Mouse (Mus musculus) mouse embryonic stem cell (cell line): ENCODE data around the gene Bves.
"Not testable (repeated sequence)": the region's sequence is repeated elsewhere in the genome, so short reads cannot be mapped to it uniquely, and the experiment has no call there.

Source experiments
- in situ Hi-C, 2 experiments: fragments of 300-500 bp; cut with MboI; formaldehyde crosslinking; loops; 1 replicate in 1 of 2; 3 replicates in 1 of 2; pipeline ENCODE4 v1.14.3; 2019 to 2020; ENCODE audit warnings: low sequenced_read_pairs in 2 of 2, low pct_unique_long_range_greater_than_20kb in 1 of 2, mixed read lengths in 1 of 2; ENCODE audit not compliant: unreplicated experiment in 1 of 2

Gene Bves

GRCm38 (mm10) chr10:45335434-45336422 is at the start of gene Bves:
Gene Bves, plus strand, starts transcription at chr10:45335772.
- in situ Hi-C loops: loop anchor here in 1 of 2 experiments (25.0 kb wide), 1 partner anchor 273 kb away; the partner anchor contains the start of gene Prep

- in situ Hi-C loops: no loop called here
These were observed 47.2 kb upstream of the Bves start for GRCm38 (mm10) chr10:45288351-45288750.

- in situ Hi-C loops: no loop called here
These were observed 46.1 kb upstream of the Bves start for GRCm38 (mm10) chr10:45289218-45290105.

- in situ Hi-C loops: no loop called here
These were observed 45.0 kb upstream of the Bves start for GRCm38 (mm10) chr10:45290618-45291017.

- in situ Hi-C loops: not testable (repeated sequence)
These were observed 43.4 kb upstream of the Bves start for GRCm38 (mm10) chr10:45292159-45292558.

GRCm38 (mm10) chr10:45295093-45295492 is 40.5 kb upstream of the Bves start:
- in situ Hi-C loops: no loop called here

- in situ Hi-C loops: no loop called here
These were observed 37.1 kb upstream of the Bves start for GRCm38 (mm10) chr10:45298503-45298902.

GRCm38 (mm10) chr10:45299509-45299908 is 36.1 kb upstream of the Bves start:
- in situ Hi-C loops: no loop called here

GRCm38 (mm10) chr10:45303315-45304036 is 32.1 kb upstream of the Bves start:
- in situ Hi-C loops: no loop called here

GRCm38 (mm10) chr10:45305173-45305572 is 30.4 kb upstream of the Bves start:
- in situ Hi-C loops: no loop called here

GRCm38 (mm10) chr10:45311129-45311528 is 24.4 kb upstream of the Bves start:
- in situ Hi-C loops: no loop called here

- in situ Hi-C loops: no loop called here
These were observed 23.9 kb upstream of the Bves start for GRCm38 (mm10) chr10:45311624-45312023.

GRCm38 (mm10) chr10:45314865-45315264 is 20.7 kb upstream of the Bves start:
- in situ Hi-C loops: no loop called here

GRCm38 (mm10) chr10:45318922-45319321 is 16.6 kb upstream of the Bves start:
- in situ Hi-C loops: no loop called here

GRCm38 (mm10) chr10:45320296-45320695 is 15.3 kb upstream of the Bves start:
- in situ Hi-C loops: no loop called here

GRCm38 (mm10) chr10:45324159-45324558 is 11.4 kb upstream of the Bves start:
- in situ Hi-C loops: no loop called here

GRCm38 (mm10) chr10:45328196-45329000 is 7.2 kb upstream of the Bves start:
- in situ Hi-C loops: loop anchor here in 1 of 2 experiments (25.0 kb wide), 1 partner anchor 266 kb away; the partner anchor contains the start of gene Prep
